Mouse (Mus musculus): ENCODE measurements around the gene Cacng2. TPM values are rescaled to one million over a fixed set of nuclear protein-coding genes. Genes with fewer than 3 reads are reported as not detected.

Gene Cacng2
- polyA plus RNA-seq, 1 experiment from 2014 or later = not detected

DNA sequence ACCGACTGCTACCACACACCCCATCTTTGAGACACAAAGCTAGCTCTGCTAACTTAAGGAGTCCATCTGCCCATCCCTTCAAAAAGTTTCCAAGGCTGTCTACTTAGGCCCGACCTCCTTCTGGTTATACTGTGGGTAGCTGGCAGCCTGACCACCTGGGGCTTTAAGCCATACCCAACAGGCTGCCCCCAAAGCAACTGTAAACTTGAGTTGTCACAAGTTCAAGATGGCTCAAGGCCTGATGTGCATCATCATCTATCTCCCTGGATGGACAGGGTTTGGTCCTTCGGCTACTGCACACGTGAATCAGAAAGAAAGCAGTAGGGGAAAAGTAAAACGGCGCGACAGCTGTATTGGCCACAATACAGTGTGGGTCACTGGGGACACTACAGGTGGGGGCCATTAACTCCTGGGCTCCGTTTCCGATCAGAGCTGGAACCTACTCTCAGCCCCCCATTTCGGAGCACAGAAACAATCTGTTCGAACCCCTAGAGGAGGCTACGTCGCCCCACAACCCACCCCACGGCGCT, 149.8 kb downstream of the Cacng2 start:
- WGBS = 1% methylated on average over 15 of the region's 15 CpGs
- Histone ChIP-seq H3K27me3 (replicated peaks; ENCODE audit: insufficient read depth, low read length) (no peaks in the 10 kb centered on the region), H3K4me2 (replicated peaks; ENCODE audit: low read depth, low read length) (peak overlapping the region; percentile 81), H3K9me3 (ENCODE audit: low read length) (no peaks in the 10 kb centered on the region), H3K27ac (ENCODE audit: low read length) (peak overlapping the region; percentile 97), H3K4me3 (ENCODE audit: low read depth, low read length) (peak overlapping the region; percentile 87), H3K9ac (replicated peaks; ENCODE audit: low read depth) (peak overlapping the region; percentile 99), H3K36me3 (ENCODE audit: insufficient read depth, low read length) (peaks cover 31% of the 10 kb centered on the region; the same call in 1 of the 2 replicates), H3K4me1 (ENCODE audit: insufficient read depth, low read depth, low read length) (peaks cover 8% of the 10 kb centered on the region; the same call in 1 of the 2 replicates)
- TF ChIP-seq EP300 (IDR thresholded peaks at IDR 0.05) (no peak), CTCF (IDR thresholded peaks at IDR 0.05) (no peak)
- peak; percentile 41 for DNase-seq (ENCODE audit: low spot score)
- no peak; the same call in 1 of the 2 replicates for ATAC-seq

DNA sequence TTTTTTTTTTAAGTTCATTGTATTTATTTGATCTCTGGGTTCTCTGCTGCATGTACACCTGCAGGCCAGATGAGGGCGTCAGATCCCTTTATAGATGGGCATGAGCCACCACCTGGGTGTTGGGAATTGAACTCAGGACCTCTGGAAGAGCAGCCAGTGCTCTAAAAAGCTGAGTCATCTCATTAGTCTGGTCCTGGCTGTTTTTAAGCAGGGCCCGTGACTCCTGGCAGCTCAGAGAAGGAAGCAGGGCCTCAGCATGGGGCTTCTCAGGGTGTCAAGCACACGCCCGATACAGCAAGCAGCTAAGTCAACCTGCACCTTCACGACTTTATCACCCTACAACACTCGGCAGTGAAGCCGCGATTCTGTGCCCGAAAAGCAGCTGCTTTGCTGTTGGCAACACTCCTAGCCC, 154.7 kb downstream of the Cacng2 start:
- Histone ChIP-seq H3K27me3 (replicated peaks; ENCODE audit: insufficient read depth, low read length) (no peaks in the 10 kb centered on the region), H3K4me3 (ENCODE audit: low read depth, low read length) (no peak overlapping the region), H3K4me2 (replicated peaks; ENCODE audit: low read depth, low read length) (no peak overlapping the region), H3K9me3 (ENCODE audit: low read length) (no peaks in the 10 kb centered on the region), H3K36me3 (ENCODE audit: insufficient read depth, low read length) (peaks cover 75% of the 10 kb centered on the region), H3K9ac (replicated peaks; ENCODE audit: low read depth) (no peak overlapping the region), H3K27ac (ENCODE audit: low read length) (no peak overlapping the region), H3K4me1 (ENCODE audit: insufficient read depth, low read depth, low read length) (peaks cover 8% of the 10 kb centered on the region; the same call in 1 of the 2 replicates)
- no peak for ATAC-seq
- WGBS = 77% methylated on average over 9 of the region's 9 CpGs
- no peak for DNase-seq (ENCODE audit: low spot score)
- no peak for TF ChIP-seq EP300 (IDR thresholded peaks at IDR 0.05)
- peak; percentile 13; the same call in 1 of the 2 replicates for TF ChIP-seq CTCF (IDR thresholded peaks at IDR 0.05)

- no peak overlapping the region for H3K4me2 ChIP-seq (replicated peaks; ENCODE audit: low read depth, low read length)
- TF ChIP-seq EP300 (IDR thresholded peaks at IDR 0.05) (no peak), CTCF (IDR thresholded peaks at IDR 0.05) (no peak)
- H3K4me1 ChIP-seq (ENCODE audit: insufficient read depth, low read depth, low read length) = no peaks in the 10 kb centered on the region
- 93% methylated on average over 5 of the region's 5 CpGs for WGBS
- H3K27me3 ChIP-seq (replicated peaks; ENCODE audit: insufficient read depth, low read length) = no peaks in the 10 kb centered on the region
- H3K4me3 ChIP-seq (ENCODE audit: low read depth, low read length) = no peak overlapping the region
- no peak overlapping the region for H3K9ac ChIP-seq (replicated peaks; ENCODE audit: low read depth)
- H3K27ac ChIP-seq (ENCODE audit: low read length) = no peak overlapping the region
- no peak for ATAC-seq
- no peak for DNase-seq (ENCODE audit: low spot score)
- peaks cover 77% of the 10 kb centered on the region for H3K36me3 ChIP-seq (ENCODE audit: insufficient read depth, low read length)
- no peaks in the 10 kb centered on the region for H3K9me3 ChIP-seq (ENCODE audit: low read length)
Measured at GRCm38 (mm10) chr15:77962447-77962846, 157.4 kb downstream of the Cacng2 start.

GRCm38 (mm10) chr15:77960693-77961092, 159.1 kb downstream of the Cacng2 start:
- H3K27me3 ChIP-seq (replicated peaks; ENCODE audit: insufficient read depth, low read length) = peaks cover 10% of the 10 kb centered on the region
- no peak overlapping the region for H3K4me2 ChIP-seq (replicated peaks; ENCODE audit: low read depth, low read length)
- H3K9ac ChIP-seq (replicated peaks; ENCODE audit: low read depth) = no peak overlapping the region
- H3K27ac ChIP-seq (ENCODE audit: low read length) = no peak overlapping the region
- no peak overlapping the region for H3K4me3 ChIP-seq (ENCODE audit: low read depth, low read length)
- H3K4me1 ChIP-seq (ENCODE audit: insufficient read depth, low read depth, low read length) = peaks cover 10% of the 10 kb centered on the region
- WGBS = 84% methylated on average over 6 of the region's 6 CpGs
- H3K9me3 ChIP-seq (ENCODE audit: low read length) = no peaks in the 10 kb centered on the region
- no peak for DNase-seq (ENCODE audit: low spot score)
- no peak for TF ChIP-seq CTCF (IDR thresholded peaks at IDR 0.05)
- no peak for TF ChIP-seq EP300 (IDR thresholded peaks at IDR 0.05)
- H3K36me3 ChIP-seq (ENCODE audit: insufficient read depth, low read length) = peaks cover 61% of the 10 kb centered on the region
- no peak for ATAC-seq

DNA sequence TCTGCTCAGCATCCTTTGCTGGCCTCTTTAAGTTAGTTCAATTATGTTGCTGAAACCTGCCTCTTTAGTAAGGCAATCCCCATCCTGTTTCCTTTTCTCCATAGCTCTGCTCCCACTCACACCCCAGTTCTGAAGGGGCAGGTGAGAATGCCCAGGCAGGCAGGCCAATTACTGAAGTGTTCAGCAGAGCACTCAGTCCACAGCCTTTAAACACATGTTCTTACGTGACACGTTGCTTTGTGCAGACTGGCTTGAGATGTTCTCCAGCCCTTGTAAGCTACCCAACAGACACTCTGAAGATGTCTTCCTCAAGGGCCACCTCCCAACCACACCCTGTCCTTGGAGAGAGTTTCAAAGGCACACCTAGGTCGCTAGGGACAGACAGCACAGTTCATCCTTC, 161.8 kb downstream of the Cacng2 start:
- H3K4me2 ChIP-seq (replicated peaks; ENCODE audit: low read depth, low read length) = no peak overlapping the region
- WGBS = 53% methylated on average over 3 of the region's 3 CpGs

GRCm38 (mm10) chr15:77957625-77958024, 162.2 kb downstream of the Cacng2 start:
- Histone ChIP-seq H3K36me3 (ENCODE audit: insufficient read depth, low read length) (peaks cover 33% of the 10 kb centered on the region), H3K27ac (ENCODE audit: low read length) (no peak overlapping the region), H3K9ac (replicated peaks; ENCODE audit: low read depth) (no peak overlapping the region), H3K4me3 (ENCODE audit: low read depth, low read length) (no peak overlapping the region), H3K9me3 (ENCODE audit: low read length) (no peaks in the 10 kb centered on the region), H3K4me1 (ENCODE audit: insufficient read depth, low read depth, low read length) (peaks cover 10% of the 10 kb centered on the region), H3K27me3 (replicated peaks; ENCODE audit: insufficient read depth, low read length) (peaks cover 10% of the 10 kb centered on the region), H3K4me2 (replicated peaks; ENCODE audit: low read depth, low read length) (no peak overlapping the region)
- DNase-seq (ENCODE audit: low spot score) (no peak), ATAC-seq (no peak)
- WGBS = 52% methylated on average over 5 of the region's 5 CpGs
- no peak for TF ChIP-seq CTCF (IDR thresholded peaks at IDR 0.05)
- TF ChIP-seq EP300 (IDR thresholded peaks at IDR 0.05) = no peak

More for the DNA sequence above, 161.8 kb downstream of the Cacng2 start:
- DNase-seq (ENCODE audit: low spot score) (no peak), ATAC-seq (no peak)
- Histone ChIP-seq H3K9ac (replicated peaks; ENCODE audit: low read depth) (no peak overlapping the region), H3K27me3 (replicated peaks; ENCODE audit: insufficient read depth, low read length) (peaks cover 10% of the 10 kb centered on the region), H3K27ac (ENCODE audit: low read length) (no peak overlapping the region), H3K36me3 (ENCODE audit: insufficient read depth, low read length) (peaks cover 37% of the 10 kb centered on the region), H3K9me3 (ENCODE audit: low read length) (no peaks in the 10 kb centered on the region), H3K4me3 (ENCODE audit: low read depth, low read length) (no peak overlapping the region), H3K4me1 (ENCODE audit: insufficient read depth, low read depth, low read length) (peaks cover 10% of the 10 kb centered on the region)
- no peak for TF ChIP-seq EP300 (IDR thresholded peaks at IDR 0.05)
- TF ChIP-seq CTCF (IDR thresholded peaks at IDR 0.05) = no peak
